Mouse (Mus musculus): ENCODE data around the gene Rexo1.

Gene Rexo1

DNA sequence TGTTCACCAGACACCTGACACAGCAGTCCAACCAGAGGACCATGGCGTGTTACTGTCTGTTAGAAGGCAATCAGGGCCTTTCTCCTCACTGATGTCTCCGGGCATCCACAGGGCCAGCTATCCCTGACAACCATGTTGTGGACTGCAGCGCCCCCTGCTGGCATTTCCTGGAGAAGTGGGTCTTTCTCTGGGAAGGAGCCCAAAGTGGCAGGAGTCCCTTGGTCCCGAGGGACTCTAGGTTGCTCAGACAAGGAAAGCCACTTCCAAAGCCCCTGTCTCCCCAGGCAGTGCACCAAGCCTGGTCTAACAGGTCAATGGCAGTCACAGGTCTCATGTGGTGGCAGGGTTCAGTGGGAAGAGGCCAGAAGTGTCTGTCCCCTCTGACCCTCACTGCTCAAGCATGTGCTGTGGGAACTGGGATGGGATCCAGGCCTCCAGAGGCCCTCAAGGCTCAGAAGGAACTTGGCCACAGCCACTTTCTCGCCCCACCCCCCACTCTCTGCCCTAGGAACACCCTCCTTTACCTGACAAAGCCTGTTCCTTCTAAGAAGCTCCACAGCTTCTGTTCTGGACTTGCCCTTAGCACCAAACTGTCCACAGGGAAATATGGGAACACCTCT, 3.9 kb downstream of the Rexo1 start:
- peak; percentile 86 to 97 for DNase-seq (ENCODE audit: low spot score in 2 of 2)

DNA sequence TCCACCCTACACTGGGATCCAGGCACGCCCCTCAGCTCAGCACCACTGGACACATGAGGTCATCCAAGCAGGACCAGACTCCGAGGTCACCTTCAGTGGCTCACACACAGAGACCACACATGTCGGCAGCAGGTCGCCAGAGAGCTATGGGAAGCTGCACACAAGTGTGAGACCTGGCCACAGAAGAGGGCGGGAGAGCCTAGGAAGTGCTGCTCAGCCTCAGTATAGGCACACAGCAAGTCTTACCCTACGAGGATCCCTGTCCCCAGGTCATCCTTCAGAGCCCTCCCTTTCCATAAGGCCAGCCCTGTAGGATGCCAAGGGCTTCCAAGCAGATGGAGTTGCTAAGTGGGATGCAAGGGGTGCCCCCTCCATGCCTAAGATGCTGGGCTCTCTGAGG, 7.4 kb downstream of the Rexo1 start:
- no peak for DNase-seq (ENCODE audit: low spot score in 2 of 2)

DNA sequence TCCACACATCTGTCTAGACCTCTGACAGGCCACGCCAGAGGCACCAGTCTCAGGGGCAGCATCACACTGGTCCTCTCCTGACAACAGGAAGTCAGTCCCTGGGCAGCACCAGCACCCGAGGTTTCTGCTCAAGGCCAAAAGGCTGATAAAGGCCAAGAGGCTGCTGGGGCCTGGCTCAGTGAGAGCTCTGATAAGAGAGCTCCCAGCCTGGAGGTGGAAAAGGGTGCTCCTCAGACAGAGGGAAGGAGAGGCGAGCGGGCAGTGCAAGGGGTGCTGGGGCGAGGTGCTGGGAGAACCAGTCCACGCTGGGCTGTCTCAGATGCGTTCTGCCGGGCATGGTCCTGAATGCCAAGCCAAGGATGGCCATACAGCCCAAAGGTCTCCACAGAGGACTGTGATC, 7.8 kb downstream of the Rexo1 start:
- peak; percentile 78 to 84 for DNase-seq (ENCODE audit: low spot score in 2 of 2)

DNA sequence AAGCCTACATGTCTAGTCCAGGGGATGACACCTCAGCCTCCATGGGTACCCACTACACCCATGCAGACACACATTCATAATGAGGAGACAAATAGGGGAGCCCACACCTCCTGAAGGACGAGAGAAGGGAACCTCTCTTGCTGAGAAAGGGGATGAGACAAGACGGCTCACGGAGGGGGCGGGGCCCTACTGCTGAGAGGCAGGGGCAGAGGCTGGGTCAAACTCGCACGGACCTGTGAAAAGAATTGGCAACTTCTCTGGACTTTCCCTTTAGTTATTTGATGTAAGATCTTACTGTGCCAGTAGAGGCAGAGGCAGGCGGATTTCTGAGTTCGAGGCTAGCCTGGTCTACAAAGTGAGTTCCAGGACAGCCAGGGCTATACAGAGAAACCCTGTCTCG, 9.0 kb downstream of the Rexo1 start:
- DNase-seq (ENCODE audit: low spot score in 2 of 2): no peak

DNA sequence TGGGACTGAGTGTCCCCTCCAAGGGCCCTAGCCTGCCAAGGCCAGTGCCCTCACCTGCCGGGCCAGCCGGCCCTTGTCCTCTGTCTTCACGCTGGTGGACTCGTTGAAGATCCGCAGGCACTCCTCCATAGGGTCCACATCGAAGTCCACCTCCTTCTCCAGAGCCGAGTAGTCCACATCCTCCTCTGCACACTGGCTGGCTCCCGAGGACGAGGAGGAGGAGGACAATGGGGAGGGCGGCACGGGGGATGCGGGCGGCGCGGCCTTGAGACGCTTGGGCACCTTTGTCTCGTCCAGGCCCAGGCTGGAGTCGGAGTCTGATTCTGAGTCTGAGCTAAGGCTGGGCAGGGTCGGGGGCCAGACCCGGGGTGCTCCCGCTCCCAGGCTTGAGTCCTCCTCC, 12.1 kb downstream of the Rexo1 start:
- DNase-seq (ENCODE audit: low spot score in 2 of 2): no peak

DNA sequence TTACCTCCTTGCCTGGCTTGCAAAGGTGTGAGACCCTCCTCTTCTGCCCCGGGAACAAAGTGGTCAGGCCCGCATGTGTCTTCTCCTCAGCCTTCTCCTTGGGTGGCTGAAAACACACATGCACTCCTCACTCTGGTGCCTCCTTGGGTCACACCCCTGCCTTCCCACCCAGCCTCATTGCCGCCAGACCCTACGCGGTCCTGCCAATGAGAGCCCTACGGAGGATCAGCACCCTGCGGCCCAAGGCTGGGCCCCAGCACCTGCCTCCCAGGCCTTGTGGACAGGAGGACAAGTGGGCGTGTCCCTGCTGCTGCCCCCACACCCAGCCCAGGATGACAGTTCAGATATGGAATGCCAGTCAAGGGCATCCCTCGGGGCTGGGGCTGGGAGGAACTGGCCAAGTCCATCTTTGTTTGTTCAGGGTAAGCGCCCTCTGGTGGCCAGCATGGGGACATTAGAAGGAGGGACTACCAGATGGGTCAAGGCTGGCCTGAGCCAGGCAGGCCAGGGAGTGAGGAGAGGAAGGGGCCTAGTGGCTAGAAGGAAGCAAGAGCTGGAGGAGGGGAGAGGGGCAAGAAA, 12.8 kb downstream of the Rexo1 start:
- DNase-seq (ENCODE audit: low spot score in 2 of 2): peak; percentile 73 to 90

DNA sequence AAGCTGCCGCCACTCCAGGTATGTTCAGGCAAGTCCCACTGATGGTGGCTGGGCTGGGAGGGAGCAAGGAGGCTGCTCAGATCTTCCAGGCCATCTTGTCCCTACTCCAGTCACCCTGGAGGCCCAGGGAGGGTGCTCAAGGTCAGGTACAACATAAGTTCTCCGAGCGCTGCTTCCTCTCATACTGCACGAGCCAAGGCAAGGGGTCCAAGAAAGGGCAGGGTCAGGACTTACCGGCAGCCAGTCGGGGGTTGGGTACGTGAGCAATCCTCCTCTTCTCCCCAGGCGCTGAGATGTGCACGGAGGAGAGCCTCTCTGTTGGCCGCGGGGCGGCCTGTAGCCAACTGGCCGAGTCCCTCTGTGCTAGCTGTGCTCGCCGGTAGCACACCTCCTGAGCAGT, 13.8 kb downstream of the Rexo1 start:
- no peak for DNase-seq (ENCODE audit: low spot score in 2 of 2)

DNA sequence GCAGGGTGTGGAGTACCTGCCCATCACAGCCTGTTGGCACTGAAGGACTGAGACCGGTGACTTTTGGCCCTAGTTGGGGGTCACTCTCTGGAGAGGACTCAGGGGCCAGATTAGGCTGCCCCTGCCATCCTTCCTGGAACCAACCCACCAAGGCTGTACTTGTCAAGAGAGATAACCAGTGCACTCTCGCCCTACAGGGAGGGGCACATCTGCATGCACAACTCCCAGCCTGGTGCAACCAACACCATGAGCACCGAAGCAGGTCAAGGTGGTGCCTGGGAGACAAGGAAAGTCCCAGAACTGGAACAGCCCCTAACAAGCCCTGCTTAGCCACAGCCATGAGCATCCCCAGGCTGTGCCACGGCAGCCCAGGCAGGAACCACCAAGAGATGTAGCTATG, 14.4 kb downstream of the Rexo1 start:
- DNase-seq (ENCODE audit: low spot score in 2 of 2): no peak

DNA sequence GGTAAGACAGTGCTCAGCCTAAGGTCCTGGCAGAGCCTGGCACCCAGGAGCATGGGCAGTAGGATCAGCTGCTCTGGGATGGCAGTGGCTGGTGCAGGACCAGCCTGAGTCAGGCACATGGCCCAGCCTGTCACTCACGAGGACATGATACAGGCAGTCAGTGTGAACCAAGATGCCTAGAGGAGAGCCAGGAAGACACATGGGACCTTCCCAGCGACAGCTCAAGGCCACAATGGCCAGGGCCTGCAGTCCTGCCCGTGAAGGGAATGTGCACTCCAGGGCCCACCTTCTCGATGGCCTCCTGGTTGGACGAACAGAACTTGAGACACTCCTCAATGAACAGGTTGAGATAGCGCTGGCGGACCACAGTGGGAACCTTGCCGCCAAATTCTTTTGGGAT, 15.8 kb downstream of the Rexo1 start:
- no peak for DNase-seq (ENCODE audit: low spot score in 2 of 2)

DNA sequence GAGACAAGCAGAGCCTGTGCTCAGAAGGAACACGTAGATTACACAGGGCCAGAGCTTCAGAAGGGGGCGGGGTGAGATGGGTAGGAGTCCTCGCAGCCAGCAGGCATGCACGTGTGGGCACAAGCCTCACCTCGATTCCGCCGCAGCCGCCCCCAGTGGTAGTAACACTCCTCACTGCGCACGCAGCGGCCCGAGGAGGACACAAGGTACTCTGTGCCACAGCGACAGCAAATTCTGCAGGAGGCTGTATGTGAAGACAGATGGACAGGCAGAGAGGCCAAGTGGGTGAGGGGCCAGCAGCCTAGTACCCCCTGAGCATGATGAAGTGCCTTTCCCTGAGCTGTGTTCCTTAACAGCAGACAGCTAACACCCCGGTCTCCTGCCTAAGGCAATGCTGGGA, 17.5 kb downstream of the Rexo1 start:
- DNase-seq (ENCODE audit: low spot score in 2 of 2): no peak

DNA sequence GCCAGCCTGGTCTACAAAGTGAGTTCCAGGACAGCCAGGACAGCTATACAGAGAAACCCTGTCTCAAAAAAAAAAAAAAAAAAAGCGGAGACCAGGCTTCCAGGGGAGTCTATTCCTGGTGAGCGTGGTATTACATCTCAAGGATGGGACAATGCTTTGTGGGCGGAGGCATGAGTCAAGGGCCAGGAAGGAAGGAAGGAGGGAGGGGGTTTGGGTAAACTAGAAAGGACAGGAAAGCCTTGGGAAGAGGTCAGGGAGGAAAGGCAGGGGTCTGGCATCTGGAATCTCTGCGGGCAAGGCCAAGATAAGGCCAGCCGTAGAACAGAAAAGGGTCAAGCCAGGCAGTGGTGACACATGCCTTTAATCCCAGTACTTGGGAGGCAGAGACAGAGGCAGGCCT, 21.9 kb downstream of the Rexo1 start:
- DNase-seq (ENCODE audit: low spot score in 2 of 2): no peak

DNA sequence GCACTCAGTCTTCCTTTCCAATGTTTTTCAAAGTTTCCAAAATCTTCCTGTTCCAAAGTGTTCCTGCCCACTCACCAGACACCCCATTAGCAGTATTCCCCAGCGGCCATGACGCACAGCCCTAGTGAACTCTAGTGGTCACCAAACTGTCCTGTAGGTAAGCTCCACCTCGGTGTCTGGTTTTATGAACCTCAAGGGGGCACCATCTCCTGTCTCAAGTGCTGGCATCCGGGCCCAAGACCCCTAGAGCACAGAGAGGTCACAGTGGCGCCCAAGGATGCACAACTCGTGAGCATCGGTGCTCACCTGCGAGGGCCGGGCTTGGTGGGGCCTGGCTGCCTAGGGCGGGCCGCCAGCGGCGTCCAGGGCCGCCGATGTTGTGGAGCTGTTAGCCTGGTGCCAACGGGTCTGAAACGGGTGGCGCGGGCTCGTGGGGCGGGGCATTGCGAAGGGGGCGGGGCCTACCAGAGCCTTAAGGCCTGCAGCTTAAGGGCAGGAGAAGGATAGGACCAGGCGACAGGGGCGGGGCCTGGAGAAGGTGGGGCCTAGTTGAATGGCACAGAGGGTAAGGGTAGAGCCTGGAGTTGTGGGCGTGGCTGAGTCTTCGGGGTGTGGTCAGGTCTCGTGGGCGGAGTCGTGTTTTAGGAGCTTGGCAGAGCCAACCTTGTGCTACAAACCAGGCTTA, 22.5 kb downstream of the Rexo1 start, which contains the start of gene Atp8b3:
Gene Atp8b3 (minus strand): TSS at position 415 of the 685 bp plus-strand sequence.
- DNase-seq (ENCODE audit: low spot score in 2 of 2): peak; percentile 99 to 100

DNA sequence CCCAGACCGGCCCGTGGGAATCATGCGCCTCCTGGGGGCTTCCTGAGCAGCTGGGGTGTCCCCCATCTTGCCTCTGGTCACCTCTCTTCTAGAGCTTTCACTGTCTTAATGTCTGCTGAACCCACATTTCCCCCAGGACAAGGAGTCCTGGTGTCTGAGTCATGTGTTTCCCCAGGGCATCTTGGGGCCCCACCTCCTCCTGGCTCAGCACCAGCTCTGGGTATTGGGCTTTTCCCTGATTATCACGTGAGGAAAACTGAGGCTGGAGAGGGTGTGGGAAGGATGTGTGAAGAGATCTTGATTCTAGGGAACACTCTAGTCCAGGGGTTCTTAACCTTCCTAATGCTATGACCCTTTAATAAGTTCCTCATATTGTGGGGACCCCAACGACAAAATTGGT, 23.2 kb downstream of the Rexo1 start:
- DNase-seq (ENCODE audit: low spot score in 2 of 2): no peak

DNA sequence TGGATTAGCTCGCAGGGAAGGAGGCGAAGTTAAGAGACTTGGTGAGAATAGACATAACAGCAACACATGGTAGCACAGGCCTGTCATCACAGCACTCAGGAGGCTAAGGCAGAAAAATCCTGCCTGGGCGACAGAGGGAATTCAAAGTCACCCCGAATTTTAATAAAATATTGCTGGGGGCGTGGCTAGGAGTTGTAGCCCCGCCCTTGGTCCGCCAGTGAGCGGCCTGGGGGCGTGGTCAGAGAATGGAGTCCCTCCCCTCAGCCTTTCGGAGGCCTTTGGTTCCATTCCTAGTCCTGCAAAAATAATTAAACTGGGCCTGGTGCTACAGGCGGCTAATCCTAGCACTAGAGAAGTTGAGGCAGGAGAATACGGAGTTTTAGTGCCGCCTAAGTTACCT, 25.6 kb downstream of the Rexo1 start:
- DNase-seq (ENCODE audit: low spot score in 2 of 2): peak; percentile 84 to 90

DNA sequence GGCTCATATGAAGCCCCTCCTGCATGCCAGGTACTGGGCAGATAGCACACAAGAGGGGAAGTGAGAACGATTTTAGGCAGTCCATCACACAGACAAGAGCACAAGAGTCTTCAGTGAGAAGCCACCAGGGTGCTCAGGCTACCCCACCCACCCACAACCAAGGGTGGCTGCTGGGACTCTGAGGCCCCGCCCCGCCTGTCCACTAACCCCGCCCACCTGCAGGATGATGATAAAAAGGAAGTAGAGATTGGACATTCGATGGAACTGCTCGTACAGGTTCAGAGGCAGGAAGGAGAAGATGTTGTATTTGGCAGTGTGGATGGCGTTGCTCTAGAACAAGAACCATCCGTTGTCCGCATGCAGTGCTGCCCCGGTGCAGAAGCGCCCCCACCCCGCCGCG, 26.3 kb downstream of the Rexo1 start:
- peak; percentile 90 to 91 for DNase-seq (ENCODE audit: low spot score in 2 of 2)

DNA sequence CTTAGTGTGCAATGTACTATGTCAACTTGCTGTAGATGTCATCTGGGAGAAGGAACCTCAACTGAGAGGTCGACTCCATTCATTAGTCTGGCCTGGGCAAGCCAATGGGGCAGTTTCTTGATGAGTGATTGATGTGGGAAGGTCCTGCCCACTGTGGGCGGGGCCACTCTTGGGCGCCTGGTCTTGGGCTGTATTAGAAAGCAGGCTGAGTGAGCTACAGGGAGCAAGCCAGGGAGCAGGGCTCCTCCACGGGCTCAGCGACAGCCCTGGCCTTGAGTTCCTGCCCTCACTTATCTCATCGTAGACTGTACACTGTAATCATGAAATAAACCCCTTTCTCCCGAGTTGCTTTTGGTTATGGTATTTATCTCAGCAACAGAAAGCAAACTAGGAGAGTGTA, 27.7 kb downstream of the Rexo1 start:
- peak; percentile 86 to 87 for DNase-seq (ENCODE audit: low spot score in 2 of 2)

DNA sequence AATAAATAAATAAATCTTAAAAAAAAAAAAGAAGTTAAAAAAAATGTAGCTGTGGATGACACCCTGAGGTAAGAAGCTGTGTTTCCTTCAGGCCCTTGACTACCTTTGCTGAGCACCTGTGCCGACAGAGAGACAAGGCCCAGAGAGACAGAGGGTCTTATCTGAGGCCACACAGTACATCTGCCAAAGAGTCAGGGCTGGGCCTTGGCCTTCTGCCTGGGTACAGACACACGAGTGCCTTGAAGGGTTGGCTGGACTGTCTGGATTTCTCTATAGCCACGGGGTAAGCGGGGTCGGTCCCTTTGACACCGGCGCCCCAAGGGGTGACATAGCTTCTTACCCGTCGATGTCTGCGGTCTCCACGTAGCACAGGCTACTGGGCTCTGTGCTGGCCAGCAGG, 28.6 kb downstream of the Rexo1 start:
- peak in 1 of 2 experiments; percentile 62 for DNase-seq (ENCODE audit: low spot score in 2 of 2)

DNA sequence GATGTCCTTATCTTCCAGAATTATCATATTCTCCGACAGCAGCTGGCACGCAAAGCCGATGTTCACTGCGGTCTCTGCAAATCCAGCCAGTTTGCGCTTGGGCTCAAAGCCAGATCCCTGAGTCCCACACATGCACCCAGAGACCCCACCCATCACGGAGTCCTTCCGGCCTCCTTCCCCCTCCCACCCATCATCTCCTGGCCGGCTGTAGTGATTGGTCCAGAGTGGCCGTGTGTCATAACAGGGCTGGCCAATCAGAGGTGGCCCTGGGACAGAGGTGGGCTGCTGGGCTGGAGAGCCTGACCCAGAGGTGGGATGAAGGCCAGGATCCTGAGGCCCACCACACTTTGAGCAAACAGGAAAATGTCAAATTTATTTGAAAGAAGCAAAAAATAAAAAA, 35.2 kb downstream of the Rexo1 start:
- DNase-seq (ENCODE audit: low spot score in 2 of 2): no peak

DNA sequence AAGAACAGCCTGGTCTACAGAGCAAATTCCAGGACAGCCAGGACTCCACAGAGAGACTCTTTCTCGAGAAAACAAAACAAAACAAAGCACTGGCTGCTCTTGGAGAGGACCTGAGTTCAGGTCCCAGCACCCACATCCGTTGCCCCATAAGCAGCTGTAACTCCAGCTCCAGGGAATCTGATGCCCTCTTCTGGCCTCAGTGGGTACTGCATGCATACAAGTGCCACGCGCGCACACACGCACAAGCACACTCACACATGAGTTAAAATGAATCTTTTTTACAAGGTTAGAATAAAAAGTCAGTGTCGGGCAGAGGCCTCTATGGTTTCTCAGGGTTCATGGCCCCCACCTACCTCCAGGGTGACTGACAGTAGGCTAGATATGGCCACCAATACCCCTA, 38.1 kb downstream of the Rexo1 start:
- no peak for DNase-seq (ENCODE audit: low spot score in 2 of 2)

DNA sequence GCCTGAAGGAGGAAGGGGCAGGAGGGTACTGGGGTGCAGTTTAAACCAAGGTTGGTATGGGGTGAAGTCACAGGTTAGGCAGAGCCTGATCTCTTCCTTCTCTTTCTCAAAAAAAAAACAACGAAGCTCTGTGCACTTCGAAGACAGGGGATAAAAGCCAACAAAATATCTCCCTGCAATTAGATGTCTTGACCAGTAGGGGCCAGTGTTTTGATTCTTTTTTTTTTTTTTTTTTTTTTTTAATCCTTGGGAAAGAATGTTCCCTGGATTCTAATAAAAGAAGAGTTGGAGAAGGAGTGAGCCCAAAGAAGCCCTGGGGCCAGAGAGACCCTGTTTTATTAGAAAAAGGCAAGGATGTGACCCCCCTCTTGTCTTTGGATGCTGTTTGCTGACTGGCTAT, 42.1 kb downstream of the Rexo1 start:
- DNase-seq (ENCODE audit: low spot score in 2 of 2): no peak

DNA sequence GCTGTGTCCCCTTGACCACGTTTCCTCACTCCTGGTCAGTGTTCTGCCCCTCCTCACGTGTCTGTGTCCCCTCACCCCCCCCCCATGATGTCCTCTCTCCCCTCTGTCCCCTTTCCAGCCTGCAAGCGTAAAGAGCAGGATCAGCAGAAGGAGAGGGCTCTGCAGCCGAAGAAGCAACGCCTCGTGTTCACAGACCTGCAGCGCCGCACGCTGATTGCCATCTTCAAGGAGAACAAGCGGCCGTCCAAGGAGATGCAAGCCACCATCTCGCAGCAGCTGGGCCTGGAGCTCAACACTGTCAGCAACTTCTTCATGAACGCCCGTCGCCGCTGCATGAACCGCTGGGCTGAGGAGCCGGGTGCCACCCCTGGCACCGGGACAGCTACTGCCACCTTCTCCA, 47.6 kb downstream of the Rexo1 start:
- DNase-seq (ENCODE audit: low spot score in 2 of 2): no peak

DNA sequence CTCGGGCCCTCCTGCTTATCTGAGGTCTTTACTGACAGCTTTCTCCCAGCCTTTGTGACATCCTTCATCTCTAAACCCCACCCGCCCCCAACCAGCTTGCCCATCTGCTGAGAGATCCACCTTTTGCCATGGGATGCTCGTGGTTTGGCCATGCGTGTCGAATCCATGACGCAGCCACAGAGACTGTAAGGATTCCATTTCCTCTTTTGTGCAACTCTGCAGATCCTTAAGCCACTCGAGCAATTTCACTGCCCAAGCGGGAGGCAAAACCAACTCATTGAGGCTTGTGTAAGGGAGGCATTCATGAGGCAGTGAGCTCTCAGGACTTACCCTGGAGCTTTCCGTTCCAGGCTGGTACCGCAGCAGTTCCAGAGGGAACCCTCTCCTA, 51.1 kb downstream of the Rexo1 start:
- no peak for DNase-seq (ENCODE audit: low spot score in 2 of 2)
